Mouse (Mus musculus): ENCODE measurements at regions not wholly inside any gene's neighbourhood (a gene's known extent, or its start where the extent isn't known, plus 50 kb on each side); places are given as distances from the start of the nearest gene placed in this dataset.

DNA sequence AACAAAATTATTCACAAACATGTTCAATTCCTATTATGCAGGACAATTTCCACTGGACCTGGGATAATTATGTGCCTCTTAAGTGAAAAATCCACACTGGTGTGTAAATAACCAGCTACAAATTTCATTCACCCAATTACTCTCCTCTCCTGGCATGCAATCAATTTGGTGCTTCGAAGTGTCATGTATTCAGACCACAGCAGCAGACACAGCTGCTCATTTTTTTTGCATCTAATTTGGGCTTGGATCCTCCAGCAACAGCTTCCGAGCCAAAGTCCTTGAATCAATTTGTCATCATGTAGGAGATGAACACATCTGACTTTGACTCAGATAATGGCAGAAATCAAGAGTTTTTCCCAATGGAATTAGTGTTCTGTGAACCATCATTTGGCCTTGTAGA lies 113.1 kb upstream of the Tnfsf11 start:
- TF ChIP-seq CTCF (IDR thresholded peaks at IDR 0.05): no peak
- no peak for DNase-seq (ENCODE audit: extremely low spot score in 1 of 2, low spot score in 2 of 2)
- H3K4me3 ChIP-seq: no peak overlapping the region
- intact Hi-C loops (cut with DNase I): no loop called here
- no peak overlapping the region for H3K27ac ChIP-seq

DNA sequence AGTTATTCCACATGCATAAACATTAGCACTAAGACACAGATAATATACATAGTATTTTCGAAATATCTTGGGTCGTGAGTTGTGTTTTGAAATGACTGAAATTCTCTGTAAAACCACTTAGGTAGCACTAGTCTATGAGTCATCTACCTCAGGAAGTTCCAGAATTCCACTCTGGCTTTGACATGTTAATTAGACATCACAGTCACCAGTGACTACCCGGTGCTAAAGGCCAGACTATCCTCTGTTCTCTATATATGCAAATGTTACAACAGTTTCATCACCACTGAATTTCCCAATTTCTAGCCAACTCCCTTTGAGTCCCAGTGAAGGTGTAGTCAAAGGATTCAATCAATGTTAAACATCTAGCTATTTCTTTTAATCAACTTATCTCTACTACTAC lies 112.3 kb upstream of the Tnfsf11 start:
- H3K27ac ChIP-seq: no peak overlapping the region

GRCm38 (mm10) chr14:78405568-78405967 lies 97.7 kb upstream of the Tnfsf11 start:
- no peak overlapping the region for H3K27ac ChIP-seq
- TF ChIP-seq CTCF (IDR thresholded peaks at IDR 0.05): no peak; the same call in 1 of the 2 replicates
- no peak overlapping the region for H3K4me3 ChIP-seq
- intact Hi-C loops (cut with DNase I): no loop called here
- DNase-seq (ENCODE audit: extremely low spot score in 1 of 2, low spot score in 2 of 2): no peak

More for the DNA sequence above, 112.3 kb upstream of the Tnfsf11 start:
- no peak overlapping the region for H3K4me3 ChIP-seq
- intact Hi-C loops (cut with DNase I): no loop called here
- no peak for TF ChIP-seq CTCF (IDR thresholded peaks at IDR 0.05)
- DNase-seq (ENCODE audit: extremely low spot score in 1 of 2, low spot score in 2 of 2): no peak

DNA sequence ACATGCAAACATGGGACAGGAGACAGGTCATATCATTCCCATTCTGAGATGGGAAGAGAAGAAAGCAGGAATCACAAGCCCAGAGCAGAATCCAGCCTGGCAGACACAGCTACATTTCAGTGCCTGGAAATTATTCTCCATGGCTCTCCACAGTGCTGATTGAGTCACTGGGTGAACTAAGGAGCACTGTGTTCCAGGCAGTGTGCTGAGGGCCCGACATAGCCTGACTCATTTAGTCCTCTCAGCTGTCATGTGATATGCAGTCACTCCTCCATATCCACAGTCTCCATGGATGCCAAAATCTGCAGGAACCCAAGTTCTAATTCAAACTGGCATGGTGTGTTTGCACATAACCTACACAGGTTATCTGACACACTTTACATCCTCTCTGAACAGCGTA lies 90.1 kb upstream of the Tnfsf11 start:
- no peak for TF ChIP-seq CTCF (IDR thresholded peaks at IDR 0.05)
- intact Hi-C loops (cut with DNase I): no loop called here
- no peak for DNase-seq (ENCODE audit: extremely low spot score in 1 of 2, low spot score in 2 of 2)
- H3K4me3 ChIP-seq: no peak overlapping the region
- H3K27ac ChIP-seq: no peak overlapping the region

GRCm38 (mm10) chr14:78395631-78396030 lies 87.8 kb upstream of the Tnfsf11 start:
- intact Hi-C loops (cut with DNase I): no loop called here
- H3K4me3 ChIP-seq: no peak overlapping the region
- no peak for TF ChIP-seq CTCF (IDR thresholded peaks at IDR 0.05)
- no peak overlapping the region for H3K27ac ChIP-seq
- no peak for DNase-seq (ENCODE audit: extremely low spot score in 1 of 2, low spot score in 2 of 2)

GRCm38 (mm10) chr14:78387011-78387410 lies 79.2 kb upstream of the Tnfsf11 start:
- intact Hi-C loops (cut with DNase I): no loop called here
- H3K4me3 ChIP-seq: no peak overlapping the region
- no peak for DNase-seq (ENCODE audit: extremely low spot score in 1 of 2, low spot score in 2 of 2)
- H3K27ac ChIP-seq: no peak overlapping the region
- no peak for TF ChIP-seq CTCF (IDR thresholded peaks at IDR 0.05)

GRCm38 (mm10) chr14:78384370-78384769 lies 76.5 kb upstream of the Tnfsf11 start:
- H3K27ac ChIP-seq: no peak overlapping the region
- H3K4me3 ChIP-seq: no peak overlapping the region
- intact Hi-C loops (cut with DNase I): no loop called here
- DNase-seq (ENCODE audit: extremely low spot score in 1 of 2, low spot score in 2 of 2): no peak
- TF ChIP-seq CTCF (IDR thresholded peaks at IDR 0.05): no peak

DNA sequence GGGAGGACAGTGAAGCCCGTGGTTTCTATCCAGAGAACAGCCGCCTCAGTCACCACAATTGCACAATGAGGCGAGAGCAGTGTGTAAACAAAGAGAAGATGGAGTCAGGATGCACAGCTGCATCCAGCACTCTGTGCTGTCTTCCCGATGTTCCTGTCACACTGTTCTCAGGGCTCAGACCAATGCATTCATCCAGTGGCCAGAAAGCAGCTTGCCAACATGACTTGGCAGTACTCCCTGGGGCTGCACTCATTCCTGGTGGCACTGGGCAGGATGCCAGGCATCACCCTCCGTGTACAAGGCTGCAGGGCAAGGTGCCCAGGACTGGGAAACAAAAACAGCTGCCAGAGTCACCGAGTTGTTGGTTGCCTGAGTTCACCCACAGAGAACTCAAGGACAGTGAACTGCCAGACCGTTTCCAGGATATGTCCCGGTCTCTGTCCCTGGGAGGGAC lies 75.4 kb upstream of the Tnfsf11 start:
- intact Hi-C loops (cut with DNase I): no loop called here
- H3K27ac ChIP-seq: no peak overlapping the region
- TF ChIP-seq CTCF (IDR thresholded peaks at IDR 0.05): no peak
- no peak overlapping the region for H3K4me3 ChIP-seq
- DNase-seq (ENCODE audit: extremely low spot score in 1 of 2, low spot score in 2 of 2): peak; percentile 79 to 84

DNA sequence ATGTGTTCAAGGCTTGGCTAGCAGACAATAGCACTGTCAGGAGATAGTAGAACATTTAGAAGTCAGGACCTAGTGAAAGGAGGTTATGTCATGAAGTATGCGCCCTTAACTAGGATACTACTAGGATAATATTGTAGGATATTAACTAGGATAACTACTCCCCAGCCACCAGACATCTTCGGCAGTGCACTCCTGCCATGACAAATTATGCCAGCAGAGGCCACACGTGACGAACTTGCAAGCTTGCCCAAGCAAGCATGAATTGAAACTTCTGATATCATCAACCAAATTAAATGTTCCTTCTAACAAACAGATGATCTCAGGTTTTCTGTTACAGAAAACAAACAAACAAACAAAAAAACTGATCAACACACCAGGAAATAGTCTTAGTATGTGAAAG lies 72.2 kb upstream of the Tnfsf11 start:
- intact Hi-C loops (cut with DNase I): no loop called here
- Histone ChIP-seq H3K27ac (no peak overlapping the region), H3K4me3 (no peak overlapping the region)
- DNase-seq (ENCODE audit: extremely low spot score in 1 of 2, low spot score in 2 of 2): no peak
- no peak for TF ChIP-seq CTCF (IDR thresholded peaks at IDR 0.05)

GRCm38 (mm10) chr14:78376591-78376990 lies 68.7 kb upstream of the Tnfsf11 start:
- Histone ChIP-seq H3K4me3 (no peak overlapping the region), H3K27ac (no peak overlapping the region)
- no peak for DNase-seq (ENCODE audit: extremely low spot score in 1 of 2, low spot score in 2 of 2)
- TF ChIP-seq CTCF (IDR thresholded peaks at IDR 0.05): no peak
- intact Hi-C loops (cut with DNase I): no loop called here

- no peak for DNase-seq (ENCODE audit: extremely low spot score in 1 of 2, low spot score in 2 of 2)
- H3K27ac ChIP-seq: no peak overlapping the region
- no peak overlapping the region for H3K4me3 ChIP-seq
- no peak for TF ChIP-seq CTCF (IDR thresholded peaks at IDR 0.05)
- intact Hi-C loops (cut with DNase I): no loop called here
These were observed 68.1 kb upstream of the Tnfsf11 start for GRCm38 (mm10) chr14:78375746-78376495.

DNA sequence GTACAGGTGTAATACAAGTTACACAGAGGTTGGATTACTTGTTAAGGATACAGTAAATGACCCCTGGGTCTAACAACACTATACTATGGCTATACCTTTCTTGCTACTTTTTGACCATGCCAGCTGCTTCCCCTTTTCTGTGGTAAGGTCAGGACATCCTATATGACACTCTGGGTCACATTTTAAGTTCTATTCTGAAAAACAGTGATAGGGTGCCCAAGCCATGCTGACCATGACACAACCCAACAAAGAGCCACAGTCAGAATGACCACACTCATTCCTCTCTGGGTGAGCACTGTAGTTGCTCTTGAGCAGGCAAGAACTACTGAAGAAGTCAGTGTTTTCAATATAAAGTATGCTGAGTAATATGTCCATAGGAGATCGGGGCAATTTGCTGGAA lies 64.3 kb upstream of the Tnfsf11 start:
- Histone ChIP-seq H3K27ac (no peak overlapping the region), H3K4me3 (no peak overlapping the region)
- intact Hi-C loops (cut with DNase I): no loop called here
- no peak for TF ChIP-seq CTCF (IDR thresholded peaks at IDR 0.05)
- DNase-seq (ENCODE audit: extremely low spot score in 1 of 2, low spot score in 2 of 2): no peak

- H3K27ac ChIP-seq: no peak overlapping the region
- no peak for TF ChIP-seq CTCF (IDR thresholded peaks at IDR 0.05)
- H3K4me3 ChIP-seq: no peak overlapping the region
- intact Hi-C loops (cut with DNase I): no loop called here
- no peak for DNase-seq (ENCODE audit: extremely low spot score in 1 of 2, low spot score in 2 of 2)
These were observed 61.0 kb upstream of the Tnfsf11 start for GRCm38 (mm10) chr14:78368881-78369280.

Data from left cerebral cortex, adult 2 months (tissue).